Mouse (Mus musculus) hindlimb bud, embryonic 11.5 days (tissue): ENCODE measurements around the gene Antxr1.

Experiments
- DNase-seq: peaks from one replicate; pipeline ENCODE4 v3.0.0-alpha.2; 2012; ENCODE audit warnings: low read depth, low spot score; ENCODE audit errors: extremely low spot score

Antxr1 gene

DNA sequence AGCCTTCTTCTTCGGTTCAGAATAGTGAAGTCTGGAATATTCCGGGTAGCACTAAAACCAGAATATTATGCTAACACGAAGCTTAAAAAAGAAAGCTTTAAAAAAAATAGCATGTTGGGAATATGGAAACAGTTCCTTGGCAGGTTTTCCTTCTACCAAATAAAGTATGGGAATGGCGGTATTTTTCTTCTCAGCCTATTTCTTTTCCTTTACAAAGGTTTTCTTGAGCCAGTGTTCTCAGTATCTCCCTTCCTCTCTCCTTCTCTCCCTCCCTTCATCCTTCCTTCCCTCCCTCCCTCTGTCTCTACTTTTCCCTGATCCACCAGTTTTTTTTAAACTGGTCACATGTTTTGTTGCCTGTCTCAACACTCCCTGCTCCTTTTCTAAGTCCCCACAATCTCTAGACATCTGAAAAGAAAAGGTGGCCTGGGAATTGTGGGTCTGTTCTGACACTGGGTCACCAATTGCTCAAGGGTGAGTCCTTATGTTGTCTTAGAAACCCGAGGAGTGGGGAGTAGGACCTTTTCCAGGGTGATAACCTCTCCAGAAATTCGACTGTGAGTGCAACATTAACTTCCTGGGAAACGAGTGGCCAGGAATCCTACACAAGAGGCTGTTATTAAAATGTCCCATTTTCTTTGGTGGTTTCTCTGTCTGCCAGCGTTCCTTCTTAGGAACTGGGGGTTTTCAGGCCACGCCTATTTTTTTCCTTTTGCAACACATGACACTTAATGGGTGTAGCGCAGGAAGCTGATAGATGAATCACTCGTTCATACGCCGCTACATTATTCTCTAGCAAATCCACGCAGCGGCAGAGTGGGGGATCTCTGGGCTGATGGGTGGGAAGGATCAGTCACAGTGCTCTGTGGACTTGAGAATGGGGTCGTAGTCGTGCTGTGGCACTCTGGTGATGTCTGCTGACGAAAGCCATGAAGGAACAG, 42.4 kb downstream of the Antxr1 start:
- no peak for DNase-seq

DNA sequence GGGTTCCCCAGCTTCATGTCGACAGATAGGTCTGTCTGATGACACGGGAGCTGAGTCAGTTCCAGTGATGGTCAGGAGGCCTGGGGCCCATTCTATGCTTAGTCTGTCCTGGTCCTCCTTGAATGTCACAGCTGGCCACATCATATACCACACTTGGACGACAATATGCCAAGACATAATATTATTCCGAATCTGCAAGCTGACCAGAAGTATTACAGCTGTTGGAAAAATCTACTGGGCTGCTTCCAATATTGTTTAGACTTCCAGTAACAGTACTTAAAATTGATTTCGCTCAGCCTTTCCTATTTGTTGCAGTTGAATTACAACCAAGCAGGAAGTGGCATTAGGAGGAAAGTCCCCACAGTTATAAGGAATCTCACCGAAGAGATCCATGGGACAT, 48.4 kb downstream of the Antxr1 start:
- no peak for DNase-seq

DNA sequence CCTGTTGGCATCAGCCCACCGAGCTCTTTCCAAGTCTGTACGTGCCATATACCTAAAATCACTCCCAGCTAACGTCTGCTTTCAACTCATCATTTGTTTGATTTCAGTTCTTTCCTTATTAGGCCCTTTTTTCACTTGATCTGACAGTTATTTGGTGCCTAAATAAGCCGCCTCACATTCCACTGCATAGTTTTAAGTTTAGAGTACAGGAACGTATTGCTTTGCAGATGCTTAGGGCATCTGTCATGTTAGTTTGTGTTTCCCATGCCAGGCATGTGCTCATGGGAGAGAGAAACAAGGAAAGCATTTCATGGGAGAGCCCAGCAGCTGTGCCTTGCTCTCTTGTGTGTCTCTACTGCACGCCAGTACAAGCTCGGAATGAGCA, 50.3 kb downstream of the Antxr1 start:
- DNase-seq: no peak

DNA sequence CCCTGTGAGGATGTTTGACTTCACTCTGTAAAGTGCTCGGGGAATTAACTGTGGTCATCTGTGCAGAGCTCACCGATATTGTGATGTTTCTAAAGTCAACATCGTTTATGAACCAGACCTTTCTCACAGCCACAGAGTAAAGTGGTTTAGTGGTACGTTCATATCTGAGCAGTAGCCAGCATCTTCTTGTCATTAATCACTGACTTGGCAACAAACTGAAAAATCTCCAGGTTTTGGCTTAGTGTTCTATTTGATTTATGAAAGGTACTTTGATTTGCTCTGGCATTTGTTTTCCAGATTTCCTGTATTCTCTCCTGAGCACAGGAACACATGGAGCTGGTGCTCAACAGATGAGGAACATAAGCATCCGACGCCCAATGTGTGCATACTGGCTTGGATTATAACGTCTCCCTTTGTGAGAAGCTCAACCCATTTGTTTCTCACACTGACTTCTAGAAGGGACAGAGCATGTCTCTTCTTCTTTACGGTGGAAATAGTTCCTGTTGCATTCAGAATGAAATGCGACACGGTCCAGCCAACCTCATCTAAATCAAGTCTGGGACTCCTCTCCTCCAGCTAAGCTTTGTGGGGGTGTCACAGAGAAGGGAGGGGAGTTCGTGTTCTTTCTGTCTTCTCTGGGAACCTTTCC, 50.8 kb downstream of the Antxr1 start:
- DNase-seq: no peak

DNA sequence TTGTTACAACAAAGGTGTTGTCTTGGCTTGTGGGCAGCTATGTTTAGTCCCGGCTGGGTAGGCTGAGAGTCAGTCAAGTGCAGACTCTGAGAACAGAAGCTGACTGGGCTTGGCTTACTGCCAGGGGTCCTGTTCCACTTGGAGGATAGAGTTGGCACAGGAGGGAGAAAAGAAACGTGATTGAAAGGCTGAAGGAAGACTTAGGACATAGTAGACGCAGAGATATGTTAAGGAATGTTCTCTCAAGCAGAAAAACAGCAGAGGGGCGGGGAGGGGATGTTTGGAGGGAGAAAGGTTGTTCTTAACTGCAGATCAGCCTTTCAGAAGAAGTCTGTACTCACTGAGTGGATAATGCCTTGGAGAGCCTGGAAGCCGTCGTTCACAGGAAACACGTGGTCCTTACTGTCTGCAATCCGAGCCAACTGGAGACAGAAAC, 53.3 kb downstream of the Antxr1 start:
- no peak for DNase-seq

DNA sequence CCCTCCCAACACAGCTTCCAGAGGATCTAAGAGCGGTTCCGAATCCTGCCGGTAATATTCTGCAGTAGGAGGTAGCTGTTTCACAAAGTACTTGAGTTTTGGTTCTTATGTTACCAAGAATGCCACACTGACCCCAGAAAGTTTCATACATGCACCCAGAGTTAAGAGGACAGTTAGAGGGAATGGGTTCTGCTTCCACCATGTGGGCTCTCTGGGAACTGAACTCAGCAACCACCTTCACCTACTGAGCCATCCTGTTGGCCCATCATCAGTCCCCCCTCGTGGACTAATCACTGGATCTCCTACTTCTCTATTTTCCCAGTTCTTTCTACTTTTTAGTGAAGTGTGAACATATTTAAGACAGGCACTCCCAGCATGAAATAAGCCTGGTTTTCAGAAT, 53.9 kb downstream of the Antxr1 start:
- no peak for DNase-seq

DNA sequence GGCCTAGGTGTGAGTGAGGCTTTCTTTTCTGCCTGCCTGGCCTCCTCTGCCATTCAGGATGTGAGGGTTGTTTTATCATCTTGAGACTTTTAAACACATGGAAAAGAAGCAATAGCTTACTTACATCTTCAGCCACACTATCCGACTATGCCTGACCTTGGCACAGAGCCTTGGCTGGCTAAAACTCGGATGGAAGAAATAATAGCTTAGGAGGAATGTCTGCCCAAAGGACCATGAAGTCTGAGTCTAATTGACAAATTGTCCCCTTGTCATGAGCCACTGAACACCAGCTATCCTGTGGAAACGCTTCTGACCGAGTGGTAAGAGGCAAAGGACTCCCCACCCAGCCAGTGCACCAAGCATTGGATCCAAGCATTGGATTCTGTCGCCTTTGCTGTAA, 57.5 kb downstream of the Antxr1 start:
- DNase-seq: no peak

DNA sequence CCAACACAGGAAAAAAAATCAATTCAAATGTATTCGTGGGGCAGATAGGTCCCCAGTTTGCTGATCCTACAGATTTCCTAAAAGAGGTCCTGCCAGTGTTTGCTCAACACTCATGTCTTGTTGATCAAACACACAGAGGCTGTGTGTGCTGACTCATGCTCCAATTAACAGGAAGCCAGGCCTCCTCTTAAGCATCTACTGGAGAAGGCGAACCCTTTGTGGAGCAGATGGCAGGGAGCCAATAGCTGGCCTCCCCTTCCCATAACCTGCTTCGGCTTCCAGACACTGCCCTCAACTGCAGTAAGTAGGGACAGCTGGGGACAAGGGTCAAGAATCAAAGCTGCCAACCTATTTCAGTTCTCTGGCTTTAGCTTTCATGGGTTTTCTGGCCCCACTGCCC, 58.1 kb downstream of the Antxr1 start:
- DNase-seq: no peak

DNA sequence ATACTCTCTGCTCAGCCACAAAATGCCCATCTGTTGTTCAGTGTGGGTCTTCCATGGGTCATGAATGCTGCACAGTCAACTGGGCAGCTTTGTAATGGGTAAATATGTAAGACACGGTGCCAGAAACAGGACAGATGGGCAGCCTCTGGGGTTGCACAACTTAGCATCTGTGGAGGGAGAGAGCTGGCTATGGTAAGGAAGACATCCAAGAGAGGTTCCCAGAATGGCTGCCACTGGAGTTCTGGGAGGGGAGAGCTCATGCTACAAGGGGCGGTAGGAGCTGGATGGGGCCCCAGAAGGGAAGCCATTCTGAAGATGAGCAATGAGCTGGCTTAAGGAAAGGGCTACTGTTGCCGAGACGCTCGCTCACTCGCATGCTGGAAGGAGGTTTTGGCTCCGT, 58.7 kb downstream of the Antxr1 start:
- DNase-seq: no peak

DNA sequence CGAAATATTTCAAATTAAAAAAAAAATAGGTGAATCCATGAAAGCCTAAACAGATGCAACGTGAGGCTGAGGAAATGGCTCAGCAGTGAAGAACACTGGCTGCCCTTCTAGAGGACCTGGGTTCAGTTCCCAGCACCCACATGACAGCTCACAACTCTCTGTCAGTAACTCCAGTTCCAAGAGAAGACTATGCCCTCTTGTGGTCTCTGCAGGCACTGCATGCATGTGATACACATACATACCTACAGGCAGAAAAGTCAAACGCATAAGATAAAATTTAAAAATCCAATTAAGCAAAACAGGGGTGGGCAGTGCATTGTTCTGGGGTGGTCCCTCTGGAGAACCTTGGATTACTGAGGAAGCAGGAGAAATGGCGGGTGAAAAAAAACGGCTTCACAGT, 60.8 kb downstream of the Antxr1 start:
- DNase-seq: no peak

DNA sequence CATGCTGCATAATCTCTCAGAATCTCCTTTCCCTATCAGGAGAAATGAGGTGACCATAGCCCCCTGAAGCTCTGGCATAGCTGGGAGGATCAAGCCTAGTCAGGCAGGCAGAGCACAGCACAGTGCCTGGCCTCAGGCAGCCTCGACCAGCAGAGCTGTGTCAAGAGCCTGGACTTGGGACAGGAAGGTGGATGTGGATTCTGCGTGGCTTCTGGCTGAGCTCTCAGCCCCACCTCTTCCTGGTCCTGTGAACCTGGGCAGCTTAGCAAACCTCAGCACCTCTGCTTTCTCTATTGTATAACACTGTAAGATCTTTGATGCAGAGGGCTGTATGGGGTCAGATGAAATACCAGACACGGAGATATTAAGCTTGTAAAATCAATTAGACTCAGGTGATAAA, 61.8 kb downstream of the Antxr1 start:
- DNase-seq: no peak

DNA sequence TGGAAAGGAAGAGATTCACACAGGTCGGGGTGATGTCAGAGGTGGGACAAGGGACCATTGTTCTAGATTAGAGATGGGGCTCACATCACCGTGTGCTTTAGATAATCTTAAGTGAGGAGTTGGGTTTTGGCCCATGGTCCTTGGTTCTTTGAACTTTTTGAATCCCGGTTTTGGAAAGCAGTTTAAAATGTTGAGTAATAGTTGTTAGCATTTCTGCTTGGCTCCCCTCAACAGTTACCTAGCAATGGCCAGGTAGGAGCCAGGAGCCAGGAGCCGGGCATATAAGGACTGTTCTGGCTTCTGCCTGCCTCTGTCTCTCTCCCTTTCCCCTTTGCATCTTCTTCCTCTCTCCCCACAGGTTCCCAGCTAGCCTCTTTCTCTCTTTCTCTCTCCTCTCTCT, 62.5 kb downstream of the Antxr1 start:
- no peak for DNase-seq

DNA sequence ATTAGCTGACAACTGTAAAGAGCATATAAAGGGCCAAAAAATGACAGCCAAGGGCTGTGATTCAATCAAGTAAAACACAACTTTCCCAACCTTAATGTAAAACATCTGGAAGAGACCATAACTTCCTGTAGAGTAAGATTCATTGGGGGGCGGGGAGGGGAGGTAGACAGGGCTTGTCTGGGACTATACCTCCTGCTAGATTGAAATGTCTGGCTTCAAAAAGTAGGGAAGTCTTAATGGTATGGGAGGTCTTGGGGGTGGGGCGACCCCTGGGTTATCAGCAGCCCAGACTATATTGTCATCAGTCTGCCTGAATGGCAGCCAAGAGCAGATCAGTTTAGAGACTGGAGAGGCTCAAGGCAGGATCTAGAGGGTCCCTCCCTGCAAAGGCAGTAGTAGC, 63.4 kb downstream of the Antxr1 start:
- peak; percentile 22 for DNase-seq

DNA sequence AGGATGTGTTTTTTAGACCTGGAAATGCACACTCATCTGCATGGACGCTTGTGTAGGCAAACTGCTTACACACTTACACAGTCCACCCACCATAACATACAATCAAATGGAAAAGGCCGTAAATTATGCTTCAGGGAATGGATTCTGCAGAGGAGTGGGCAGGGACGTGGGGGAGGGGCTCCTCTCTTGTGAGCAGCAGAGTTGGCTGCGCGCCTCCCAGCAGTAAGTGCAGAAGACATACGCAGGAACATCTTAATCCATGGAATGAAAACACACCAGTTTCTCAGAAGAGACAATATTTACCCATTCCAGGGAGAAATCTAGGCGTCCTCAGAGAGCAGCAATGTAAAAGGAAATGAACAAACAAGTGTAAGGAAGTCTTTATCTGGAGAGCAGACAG, 65.2 kb downstream of the Antxr1 start:
- no peak for DNase-seq

DNA sequence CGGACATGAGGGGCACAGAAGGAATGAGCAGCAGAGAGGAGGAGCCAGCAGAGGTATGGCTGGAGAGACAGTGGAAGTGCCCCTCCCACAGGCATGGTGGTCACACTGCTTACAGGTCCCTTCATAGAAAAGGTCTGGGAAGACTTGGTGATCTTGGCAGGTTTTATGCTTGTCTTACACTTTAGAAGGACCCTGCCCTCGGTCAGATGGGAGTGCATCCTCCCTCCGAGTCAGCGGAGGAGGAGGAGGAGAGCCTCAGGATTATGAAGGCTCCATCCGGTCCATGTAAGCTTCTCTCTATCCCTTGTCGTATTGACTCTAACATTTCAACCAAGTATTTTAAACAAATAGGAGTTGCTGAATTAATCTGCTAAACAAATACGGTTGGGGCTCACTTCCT, 65.7 kb downstream of the Antxr1 start:
- no peak for DNase-seq

DNA sequence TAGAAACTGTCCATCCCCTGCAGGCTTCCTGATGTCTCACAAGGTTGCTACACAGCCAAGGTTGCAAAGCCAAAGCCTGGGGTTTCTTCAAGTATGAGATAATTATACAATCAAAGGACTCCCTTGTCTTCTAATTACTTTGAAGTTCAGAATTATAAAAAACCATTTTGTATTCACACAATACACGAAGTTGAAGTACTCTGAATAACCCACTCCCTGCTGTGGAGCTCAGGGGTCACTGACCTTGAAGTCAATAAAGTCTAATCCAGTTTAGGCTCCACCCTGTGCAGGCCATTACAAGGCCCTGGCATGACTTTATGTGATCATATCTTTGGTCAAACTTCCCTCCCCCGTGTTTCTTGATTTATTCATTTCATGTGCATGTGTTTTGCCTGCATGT, 73.0 kb downstream of the Antxr1 start:
- DNase-seq: no peak

DNA sequence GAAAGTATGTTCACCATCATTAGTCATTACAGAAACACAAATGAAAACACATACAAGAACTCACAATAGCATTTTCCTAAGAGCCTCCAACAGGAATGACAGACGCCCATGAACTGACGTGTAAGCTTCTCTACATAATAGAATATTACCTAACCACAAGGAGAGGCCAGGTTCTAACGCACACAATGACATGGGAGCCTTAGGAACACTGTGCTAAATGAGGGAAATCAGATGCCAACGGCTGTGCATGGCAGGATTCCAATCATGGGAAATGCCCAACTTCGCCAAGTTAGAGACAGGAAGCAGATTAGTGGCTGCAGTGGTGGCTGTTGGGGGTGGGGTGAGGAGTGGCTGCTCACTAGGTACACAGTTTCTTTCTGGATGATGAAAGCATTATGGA, 76.6 kb downstream of the Antxr1 start:
- no peak for DNase-seq

DNA sequence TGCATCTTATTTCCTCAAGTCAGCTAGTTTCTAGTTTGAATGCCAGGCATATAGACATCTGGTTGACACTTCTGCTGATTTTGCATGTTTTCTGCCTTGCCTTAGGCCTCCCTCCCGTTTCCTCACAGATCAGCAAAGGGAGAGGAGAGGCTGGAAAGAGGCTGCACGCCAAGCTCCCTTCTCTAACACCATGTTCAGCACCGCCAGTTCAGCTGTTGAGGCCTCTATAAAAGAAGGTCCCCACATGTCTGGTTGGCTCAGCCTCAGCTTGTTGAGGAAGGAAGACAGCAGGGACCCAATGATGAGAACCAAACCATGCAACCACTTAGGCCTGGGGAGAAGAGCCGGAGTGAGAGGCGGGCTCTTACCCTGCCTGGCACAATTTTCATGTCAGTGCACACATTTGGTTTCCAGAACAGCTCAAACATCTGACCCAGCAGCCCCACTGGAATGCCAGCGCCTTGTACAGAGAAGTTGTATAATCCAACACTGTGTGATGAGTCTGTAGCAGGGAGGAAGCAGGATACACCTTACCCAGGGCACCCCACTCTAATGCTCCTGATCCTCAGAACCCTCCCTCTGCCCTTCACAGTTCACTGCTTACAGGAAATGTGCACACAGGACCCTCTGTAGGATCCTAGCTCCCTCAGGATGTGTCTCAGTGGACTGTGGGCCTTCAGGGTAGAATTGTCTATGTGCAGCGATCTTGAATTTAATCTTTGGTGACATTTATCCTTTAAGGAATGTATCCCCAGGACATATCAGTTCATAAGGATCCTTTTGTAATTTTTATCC, 77.4 kb downstream of the Antxr1 start:
- DNase-seq: no peak

DNA sequence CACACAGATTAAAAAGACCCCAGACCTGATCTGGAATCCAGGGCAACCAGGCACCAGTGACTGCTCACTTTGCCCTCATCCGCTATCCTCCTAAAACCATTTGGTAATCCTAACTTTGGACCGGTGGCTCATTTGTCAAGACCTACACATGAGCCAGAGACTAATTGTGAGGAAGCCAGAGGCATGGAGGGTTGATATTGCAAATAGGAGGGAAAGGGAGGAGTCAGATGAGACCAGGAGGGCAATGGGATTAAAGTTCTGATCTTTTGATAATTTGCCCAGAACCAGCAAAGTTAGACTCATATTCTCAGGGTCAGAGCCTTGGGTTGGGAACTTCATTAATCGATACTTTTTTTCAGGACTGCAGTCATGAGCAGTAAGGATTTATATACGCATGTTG, 78.2 kb downstream of the Antxr1 start:
- DNase-seq: no peak

DNA sequence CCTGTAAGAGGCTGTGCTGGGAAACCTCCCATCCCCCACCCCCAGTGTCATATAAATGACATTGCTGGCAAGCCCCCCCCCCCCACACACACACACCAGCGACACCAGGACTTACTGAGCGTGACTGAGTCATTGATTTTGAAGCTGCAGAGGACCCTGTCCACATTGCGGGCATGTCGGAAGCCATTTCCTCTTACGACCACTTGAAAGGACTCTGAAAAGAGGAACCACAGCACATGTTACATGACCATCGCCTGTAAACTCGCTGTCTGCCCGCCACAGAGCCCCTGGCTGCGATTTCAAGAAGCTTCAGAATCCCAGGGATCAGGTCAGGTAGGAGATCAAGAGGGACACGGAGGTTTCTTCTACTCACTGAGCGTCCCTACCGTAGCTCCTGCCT, 80.0 kb downstream of the Antxr1 start:
- DNase-seq: no peak

DNA sequence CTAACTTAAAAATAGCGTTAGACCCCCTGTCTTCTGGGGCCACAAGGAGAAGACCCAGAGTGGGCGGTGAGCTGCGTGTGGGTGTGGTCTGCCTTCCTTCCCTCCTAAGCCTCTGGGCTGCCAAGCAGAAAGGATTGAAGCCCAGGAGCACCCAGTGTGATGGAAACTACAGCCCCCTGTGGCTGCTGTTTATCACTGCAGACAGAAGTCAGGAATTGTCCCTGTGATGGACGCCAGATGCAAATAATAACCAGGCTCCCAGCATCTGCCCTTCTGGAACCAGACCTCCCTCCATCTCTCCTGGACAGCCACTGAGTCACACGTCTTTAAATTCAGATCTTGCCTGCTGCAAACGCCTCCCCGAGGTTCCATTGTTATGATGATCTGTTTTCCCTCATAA, 80.9 kb downstream of the Antxr1 start:
- no peak for DNase-seq

DNA sequence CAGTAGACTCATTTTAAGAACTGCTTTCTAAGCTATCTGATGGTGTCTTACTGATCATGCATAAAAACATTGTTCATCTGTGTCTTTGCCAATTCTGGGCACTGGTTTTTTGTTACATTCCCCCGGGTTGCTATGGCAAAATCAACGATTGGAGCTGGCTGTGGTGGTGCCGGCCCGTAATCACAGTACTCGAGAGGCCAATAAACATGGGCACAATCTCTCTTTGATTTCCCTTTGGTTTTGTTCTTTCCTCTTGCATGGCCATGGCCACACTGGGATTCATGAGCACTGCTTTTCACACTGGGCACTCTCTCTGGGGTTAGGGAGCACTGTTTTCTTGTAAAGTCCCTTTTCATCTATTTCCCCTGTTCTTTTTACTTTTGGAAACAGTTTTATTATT, 83.9 kb downstream of the Antxr1 start:
- no peak for DNase-seq
